Mouse (Mus musculus) testis, postnatal 10 days (tissue): ENCODE measurements around the gene Ubtd2.

Experiments
- DNase-seq: peaks from one replicate; pipeline ENCODE4 v3.0.0; 2021; ENCODE audit warnings: low spot score

Ubtd2 gene

DNA sequence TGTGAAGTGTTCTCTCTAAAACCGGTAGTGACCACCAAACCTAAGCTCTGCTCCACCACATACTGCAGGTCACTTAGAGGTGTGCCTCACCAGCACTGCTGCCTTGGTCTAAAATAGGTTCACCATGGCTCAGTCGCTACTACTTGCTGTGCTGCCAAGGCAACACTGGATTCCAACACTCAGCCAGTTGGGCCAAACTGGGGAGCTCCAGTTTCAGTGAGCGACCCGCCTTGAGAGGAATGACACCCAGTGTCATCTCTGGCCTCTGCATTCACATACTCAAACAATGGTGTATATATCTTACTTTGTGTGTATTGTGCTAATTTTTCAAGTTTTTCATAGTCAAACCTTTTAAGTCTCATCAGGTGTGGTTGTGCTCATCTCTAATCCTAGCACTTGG is 63.6 kb downstream of the Ubtd2 start:
- DNase-seq: no peak

DNA sequence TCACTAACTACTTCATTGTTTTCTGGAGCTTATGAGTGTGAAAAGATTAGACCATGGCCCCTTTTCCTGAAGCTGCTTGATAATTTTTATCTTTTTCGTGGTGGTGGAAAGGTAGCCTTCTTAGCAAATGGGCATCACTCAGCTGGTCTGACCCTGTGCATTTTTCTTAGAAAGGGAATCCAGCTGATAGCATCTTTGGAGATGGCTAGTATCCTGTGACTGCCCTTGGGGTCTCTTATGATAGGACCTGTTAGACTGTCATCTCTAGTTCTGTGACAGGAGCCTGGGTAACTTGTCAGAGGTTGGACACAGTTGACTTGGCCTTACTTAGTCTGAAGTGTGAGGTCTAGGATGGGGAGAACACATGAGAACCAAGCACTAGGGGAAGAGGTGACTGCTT is 64.2 kb downstream of the Ubtd2 start:
- no peak for DNase-seq

DNA sequence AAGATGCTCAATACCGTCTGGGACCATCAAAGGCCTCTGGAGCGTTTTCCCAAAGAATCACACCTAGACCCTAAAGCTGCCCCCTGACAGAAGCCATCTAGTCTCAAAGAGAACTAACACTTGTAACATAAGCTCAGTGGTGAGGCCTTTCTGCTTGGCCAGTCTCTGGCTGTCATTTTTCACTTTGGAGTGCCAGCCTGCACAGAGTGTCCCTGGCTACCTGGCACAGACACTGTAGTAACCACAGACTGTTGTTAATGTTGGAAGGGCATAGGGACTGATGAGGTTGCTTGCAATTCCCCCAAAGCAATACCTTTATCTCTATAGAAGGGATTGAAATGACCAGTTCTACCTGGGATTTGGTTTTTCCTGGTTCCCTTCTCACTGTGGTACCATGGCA is 66.1 kb downstream of the Ubtd2 start:
- DNase-seq: no peak

DNA sequence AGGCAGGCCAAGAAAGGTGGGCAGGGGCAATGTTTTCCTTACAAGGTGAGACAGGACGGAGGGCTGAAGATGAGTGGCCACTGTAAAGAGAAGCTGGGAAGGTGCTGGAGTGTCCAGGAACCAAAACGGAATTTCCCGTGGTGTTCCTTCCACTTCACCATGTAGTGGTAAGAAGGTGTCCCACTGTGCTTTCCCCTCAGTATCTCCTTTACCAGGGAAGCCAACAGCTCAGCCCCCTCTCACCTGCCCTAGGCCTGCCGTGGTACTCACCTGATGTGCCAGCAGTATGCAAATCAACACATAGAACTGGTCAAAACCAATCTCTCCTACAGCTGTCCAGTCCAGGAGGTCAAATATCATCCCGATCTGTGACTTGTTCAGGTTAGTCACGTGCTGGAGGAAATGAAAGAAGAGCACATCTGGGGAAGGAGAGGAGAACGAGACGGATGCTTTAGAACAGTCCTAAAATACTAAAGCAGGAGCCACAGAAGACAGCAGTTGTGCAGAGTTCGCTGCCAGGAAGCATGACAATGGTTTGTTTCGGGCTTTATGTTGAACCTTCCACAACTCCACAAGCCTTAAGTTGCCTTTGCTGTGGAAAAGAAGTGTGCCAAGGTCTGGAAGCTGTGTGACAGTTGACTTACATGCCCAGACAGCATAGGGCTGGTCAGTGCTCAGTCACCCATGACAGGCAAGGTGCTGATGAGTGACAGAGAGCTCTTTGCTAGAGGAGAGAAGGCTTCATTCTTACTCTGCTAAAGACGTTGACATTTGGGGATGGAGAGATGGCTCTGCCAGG is 69.2 kb downstream of the Ubtd2 start:
- DNase-seq: no peak

DNA sequence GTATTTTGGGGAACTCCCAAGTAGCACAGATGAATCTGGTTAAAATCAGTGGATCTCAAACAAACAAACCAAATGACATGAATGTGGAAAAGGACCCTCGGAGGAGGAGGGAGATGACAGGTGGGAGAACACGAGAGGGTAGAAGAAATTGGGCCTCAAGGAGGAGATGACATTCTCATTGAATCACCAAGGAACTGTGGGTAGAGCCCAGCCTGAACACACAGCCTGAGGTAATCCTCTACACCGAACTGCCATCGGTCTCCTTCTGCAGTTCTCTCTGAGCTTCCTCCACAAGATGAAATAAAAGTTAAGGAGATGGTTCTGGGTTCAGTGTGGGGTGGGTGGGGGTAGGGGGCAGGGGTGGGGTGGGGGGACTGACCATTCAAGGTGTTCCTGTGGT is 71.8 kb downstream of the Ubtd2 start:
- no peak for DNase-seq

DNA sequence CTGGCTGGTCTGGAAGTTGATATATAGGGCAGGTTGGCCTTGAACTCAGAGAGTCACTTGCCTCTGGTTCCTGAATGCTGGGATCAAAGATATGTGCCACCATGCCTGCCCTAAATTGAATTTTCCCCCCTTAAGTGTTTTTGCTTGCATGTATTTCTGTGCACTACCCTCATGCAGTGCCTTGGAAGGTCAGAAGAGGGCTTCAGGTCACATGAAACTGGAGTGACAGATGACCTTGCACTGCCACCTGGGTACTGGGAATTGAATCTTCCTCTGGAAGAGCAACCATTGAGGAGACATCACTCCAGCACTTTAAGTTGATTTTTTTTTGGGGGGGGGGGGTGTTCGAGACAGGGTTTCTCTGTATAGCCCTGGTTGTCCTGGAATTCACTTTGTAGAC is 75.0 kb downstream of the Ubtd2 start:
- DNase-seq: no peak

DNA sequence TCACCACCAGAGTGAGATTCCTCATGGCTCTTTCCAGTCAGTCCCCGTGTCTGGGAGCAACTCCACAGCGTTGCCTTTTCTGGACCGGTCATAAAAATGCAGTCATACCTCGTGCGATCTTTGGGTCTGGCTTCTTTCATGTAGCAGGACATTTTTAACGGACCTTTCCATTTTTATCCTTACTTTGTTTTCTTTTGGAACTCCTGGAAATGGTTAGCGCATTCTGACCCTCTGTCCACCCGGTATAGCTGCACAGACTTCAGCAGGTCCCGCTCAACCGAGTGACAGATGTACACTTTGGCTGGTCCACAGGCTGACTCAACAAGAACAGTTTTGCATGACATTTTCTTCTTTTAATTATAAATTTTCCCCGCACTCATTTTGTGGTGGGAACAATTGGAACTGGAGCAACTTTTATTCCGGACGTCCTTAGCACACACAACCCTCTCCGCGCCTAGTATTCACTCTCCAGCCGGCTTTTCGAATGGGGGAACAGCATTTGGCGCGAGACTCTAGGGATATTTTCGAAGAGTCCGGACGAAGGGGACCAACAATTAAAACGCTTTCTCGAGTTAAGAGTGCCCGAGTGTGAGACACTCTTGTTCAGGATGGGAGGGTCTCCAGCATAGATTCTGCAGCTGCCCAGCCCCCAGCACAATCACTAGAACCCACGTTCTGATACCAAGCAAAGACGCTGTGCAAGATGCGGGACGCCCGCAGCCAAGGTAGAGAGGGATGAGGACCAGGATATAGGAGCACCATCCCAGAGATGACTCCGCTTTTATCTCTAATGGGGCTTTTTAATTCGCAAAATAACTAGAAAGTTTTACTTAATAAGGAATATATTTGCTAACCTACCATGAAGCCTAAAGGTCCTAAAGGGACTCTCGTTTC is 76.9 kb downstream of the Ubtd2 start, which contains the start of gene Efcab9:
Gene Efcab9 (minus strand): TSS at position 211 of the 894 bp plus-strand sequence.
- DNase-seq: no peak

DNA sequence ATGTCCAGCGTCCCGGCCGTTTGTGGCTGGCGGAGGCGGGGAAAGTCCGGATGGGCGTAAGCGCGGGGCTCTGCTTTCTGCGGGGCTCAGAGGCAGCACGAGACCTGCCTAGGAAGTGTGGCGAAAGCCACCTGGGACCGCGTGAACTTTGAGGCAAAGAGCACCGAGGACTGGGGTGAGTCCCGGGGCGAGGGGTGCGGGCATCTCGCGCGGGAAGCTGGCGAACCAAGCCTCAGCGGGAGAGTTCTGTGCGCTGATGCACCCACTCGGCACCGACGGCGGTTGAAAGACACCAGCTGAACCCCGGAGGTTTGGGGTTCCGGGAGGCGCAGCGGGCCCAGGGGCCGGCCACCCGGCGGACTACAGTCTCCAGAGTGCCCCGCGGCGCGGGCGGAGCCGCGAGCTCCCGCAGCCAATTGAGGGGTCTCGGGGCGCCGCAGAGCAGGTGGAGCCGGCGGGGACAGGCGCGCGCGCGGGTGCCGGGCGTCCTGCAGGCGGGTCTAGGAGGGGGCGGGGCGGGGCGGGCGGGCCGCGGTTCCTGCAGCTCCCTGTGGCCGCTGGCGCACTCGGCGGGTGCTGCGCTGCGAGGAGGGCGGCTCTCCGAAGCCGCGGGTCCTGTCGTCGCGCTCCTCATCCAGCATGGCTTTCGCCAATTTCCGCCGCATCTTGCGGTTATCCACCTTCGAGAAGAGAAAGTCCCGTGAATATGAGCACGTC is 77.8 kb downstream of the Ubtd2 start, which contains the start of gene Stk10:
Gene Stk10 (plus strand): TSS at position 541 of the 717 bp plus-strand sequence.
- peak; percentile 86 for DNase-seq

DNA sequence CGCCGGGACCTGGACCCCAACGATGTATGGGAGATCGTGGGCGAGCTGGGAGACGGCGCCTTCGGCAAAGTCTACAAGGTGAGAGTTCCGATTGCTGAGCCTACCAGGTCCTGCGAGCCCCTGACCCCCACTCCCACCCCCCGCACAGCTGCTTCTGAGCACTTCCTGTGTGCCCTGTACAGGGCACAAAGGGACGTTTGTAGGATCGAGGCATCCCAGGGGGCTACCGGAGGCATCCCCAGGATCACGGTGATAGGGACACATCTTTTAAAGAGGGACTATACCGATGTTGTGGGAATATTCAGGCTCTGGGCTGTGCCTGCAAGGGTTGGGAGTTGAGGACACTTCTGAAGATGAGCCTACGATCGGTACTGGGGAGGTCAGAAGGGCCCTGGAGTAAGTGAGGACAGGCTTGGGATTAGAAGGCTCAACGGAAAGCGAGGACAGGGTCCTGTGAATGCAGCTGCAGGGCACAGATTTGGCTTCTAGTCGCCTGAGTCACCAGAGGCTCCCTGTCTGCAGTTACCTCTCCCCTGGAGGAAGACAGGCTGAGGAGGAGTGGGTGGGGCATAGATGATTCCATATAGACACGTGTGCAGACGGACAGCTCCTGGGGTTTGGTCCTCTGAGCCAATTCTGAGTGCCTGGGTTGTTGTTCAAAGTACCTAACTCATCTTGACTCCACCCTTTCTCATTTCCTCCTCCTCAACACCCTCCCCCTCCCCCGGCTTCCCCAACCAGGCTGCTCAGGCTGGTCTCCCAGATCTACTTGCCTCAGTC is 78.5 kb downstream of the Ubtd2 start:
- DNase-seq: no peak

DNA sequence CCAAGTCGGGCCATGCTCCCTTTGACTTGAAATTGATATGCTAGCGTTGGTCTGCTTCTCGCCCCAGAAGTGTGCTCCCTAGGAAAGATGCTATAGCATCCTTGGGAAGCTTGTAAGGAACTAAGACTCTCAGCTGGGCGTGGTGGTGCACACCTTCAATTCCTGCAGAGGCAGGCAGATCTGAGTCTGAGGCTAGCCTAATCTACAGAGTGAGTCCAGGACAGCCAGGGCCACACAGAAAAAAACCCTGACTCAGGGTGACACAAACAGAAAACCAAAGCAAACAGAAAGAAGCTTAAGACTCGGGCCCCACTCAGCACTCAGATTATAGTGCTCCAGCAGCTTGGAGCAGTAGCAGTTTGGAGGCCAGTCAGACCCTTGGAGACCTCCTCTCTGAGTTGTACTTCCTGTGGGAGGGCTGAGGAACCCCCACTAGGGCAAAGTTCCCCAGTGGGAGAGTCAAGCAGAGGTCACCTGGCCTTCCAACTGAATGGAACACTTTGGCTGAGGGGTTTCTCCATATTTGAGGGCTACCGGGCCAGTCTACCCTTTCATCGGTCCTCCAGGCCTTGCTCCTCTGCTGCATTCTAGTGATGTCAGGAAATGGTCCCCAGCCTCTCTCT is 79.4 kb downstream of the Ubtd2 start:
- DNase-seq: no peak

DNA sequence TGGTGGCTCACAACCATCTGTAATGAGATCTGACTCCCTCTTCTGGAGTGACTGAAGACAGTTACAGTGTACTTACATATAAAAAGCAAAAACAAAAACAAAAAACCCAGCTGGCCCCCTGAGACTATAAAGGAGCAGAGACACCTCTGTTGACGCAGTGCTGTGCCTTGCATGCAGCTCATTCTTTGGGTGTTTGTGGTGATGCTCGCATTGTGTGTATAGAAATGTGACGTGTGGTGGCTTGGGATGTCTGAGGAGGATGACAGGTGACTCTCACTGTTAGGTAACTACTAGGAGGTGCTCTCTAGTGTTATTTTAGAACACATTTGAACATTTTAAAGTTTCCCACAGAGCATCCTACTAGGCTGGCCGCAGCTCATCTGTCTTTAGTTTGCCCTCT is 80.5 kb downstream of the Ubtd2 start:
- DNase-seq: no peak

DNA sequence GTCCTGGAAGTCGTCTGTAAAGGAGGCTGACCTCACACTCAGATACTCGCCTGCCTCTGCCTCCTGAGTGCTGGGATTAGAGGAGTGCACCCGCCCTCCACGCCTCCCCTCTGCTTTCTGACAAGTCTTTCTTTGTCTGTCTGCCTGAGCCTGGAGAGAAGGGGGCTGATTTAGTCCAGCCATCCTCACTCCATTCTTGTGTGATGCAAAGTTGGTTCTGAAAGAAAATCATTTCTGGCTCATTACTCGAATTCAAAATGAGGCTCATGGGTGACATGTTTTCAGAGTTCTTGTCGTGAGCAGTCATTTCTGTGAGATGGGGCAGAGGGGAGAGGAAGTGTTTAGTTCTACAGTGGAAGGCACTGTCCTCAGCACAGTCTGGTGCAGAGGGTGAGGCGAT is 81.8 kb downstream of the Ubtd2 start:
- no peak for DNase-seq

DNA sequence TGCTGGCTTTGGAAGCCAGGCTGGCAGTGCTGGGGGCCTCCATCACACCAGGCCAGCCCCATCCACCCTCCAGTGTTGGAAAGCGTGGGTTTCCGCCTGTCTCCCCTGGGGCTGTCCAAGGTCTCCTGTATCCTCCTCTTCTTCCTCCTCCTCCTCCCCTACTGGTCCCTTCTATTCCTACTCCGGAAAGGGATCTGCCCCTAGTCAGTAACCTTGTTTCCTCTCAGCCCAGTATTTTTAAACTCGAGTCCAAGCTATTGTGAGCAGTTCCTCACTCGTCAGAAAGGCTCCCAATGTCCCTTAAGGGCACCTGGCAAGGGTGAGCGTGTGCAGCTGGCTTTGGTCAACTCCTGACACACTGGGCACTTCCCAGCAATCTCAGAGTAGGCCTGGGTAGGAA is 83.3 kb downstream of the Ubtd2 start:
- no peak for DNase-seq

DNA sequence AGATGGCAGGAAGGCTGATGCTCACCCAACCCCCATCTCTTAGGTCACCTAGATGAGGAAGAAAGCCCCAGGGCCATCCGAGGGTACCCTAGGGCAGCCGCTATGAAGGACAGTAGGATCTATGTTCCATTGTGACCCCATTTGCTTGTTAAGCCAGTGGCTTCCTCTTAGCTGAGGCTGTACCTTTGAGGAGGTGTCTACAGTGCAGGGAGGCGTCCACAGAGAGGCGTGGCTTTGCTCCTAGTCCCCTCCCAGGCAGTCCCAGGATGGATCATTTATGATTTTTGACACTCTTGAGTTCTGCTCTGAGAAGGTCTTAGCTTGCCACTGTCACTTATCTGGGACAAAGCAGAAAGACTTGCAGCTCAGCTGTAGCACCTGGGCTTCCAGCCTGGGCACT is 83.7 kb downstream of the Ubtd2 start:
- DNase-seq: no peak

DNA sequence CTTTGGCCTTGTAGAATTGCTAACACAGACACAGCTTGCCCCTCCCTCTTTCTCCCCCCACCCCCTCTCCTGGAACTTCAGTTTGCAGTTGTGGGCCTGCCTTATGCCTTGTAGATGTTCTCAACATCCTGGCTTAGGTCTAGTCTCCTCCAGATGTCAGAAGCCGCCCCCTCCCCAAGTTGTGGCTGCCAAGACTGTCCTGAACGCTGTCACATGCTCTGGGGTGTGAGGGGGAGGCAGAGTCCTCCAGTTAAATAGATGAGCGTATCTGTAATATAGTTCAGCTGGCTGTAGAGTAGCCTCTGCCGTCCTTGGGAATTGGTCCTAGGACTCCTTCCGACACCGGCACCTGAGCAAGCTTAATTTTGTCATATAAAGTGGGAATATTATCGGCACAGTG is 84.5 kb downstream of the Ubtd2 start:
- no peak for DNase-seq

DNA sequence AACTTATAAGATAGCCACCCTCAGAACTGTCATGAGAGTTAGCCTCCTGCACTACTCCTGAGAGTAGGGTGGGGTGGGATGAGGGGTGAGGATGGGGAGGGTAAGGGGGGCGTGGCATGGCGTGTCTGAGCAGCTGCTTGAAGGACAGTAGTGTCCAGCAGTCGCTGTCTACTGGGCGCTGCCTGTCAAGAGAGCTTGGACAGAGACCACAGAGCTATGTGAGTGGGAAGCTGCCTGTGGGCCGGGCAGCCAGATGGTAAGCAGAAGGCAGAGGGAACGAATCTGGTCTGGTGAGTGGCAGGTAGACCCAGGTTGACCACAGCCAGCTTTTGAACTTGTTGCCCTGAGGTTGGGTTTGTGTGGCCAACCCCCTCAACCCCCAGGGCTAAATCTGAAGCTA is 85.3 kb downstream of the Ubtd2 start:
- no peak for DNase-seq

DNA sequence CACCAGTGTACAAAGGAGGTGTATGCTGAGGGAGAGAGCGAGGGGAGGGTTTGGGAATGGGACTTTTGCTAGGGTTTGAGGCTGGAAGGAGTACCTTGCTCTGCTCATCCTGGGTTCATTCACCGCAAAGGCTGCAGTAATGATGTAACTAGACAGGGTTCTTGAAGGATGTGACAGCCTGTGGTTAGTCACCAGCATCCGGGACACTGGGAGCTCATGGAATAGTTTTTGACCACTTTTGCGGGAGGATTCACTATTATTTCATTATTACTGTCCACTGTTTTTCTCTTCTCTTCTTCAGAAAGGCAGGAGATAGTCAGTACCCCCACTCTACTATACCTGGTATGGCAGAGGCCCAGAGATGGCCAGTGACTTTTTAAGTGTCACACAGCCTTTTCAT is 87.0 kb downstream of the Ubtd2 start:
- no peak for DNase-seq

DNA sequence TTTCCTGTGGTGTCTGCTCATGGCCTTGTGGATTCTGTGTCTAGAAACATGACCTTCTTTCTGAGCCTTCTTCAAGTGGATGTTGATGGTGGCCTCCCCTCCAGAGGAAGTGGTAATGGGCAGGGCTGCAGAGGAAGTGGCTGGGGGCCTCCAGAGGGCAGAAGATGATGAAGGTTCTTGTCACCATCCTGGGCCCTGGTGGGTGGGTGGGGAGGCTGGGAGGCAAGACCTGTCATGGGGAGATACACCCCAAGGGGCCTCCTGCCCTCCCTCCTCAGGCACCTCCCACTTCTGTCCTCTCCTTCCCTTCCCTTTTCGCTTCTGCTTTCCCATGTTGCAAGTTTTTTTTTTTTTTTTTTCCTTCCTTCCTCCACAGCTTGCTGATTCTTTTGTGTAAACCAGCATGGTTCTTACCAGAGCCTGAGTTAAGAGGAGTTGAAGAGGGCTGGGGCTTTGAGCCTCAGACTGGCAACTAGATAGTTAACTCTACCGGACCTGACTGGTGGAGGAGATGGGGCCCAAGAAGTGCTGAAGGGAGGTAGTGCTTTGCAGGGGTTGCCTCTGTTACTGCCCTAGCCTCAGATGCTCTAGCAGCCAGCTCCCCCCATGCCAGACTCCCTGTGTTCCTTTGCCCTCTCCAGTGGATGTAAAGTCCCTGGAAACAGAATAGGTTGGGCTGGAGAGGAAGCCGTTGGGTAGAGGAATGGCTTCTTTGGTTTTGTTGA is 87.7 kb downstream of the Ubtd2 start:
- no peak for DNase-seq

DNA sequence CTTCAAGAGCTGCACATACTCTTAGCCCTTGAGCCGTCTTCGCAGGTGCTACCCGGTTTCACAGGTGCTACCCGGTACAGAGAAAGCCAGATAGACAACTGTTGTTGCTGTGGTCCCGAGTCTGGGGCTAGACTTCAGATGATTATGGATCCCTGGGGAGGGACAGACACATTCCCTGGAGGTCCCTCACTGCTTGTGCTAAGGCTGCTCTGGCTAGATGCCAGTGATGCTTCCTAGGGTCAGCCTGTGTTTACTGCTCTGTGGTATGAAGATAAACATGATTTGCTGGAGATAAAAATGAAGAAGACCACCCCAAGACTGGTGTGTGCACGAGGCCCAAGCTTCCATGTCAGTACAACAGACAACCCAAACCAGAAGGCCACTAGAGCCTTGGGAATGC is 88.9 kb downstream of the Ubtd2 start:
- no peak for DNase-seq

DNA sequence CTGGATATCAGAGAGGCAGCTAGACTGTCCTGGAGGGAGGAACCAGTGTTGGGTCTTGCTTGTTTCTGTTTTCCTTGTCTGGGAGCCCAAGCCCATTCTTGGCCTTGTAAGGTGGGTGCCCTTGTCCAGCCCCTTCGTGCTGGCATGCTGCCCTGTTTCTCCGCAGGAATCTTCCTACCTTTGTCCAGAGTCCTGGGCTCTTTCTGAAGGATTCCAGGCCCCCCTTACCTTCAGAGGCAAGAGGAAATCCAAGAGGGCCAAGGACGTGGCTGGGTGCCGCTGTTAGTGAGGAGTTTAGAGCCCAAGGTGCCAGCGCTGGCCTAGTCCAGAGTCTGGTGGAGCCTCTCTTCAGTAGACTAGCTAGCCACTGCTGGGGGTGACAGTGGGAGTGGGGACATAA is 89.3 kb downstream of the Ubtd2 start:
- no peak for DNase-seq

DNA sequence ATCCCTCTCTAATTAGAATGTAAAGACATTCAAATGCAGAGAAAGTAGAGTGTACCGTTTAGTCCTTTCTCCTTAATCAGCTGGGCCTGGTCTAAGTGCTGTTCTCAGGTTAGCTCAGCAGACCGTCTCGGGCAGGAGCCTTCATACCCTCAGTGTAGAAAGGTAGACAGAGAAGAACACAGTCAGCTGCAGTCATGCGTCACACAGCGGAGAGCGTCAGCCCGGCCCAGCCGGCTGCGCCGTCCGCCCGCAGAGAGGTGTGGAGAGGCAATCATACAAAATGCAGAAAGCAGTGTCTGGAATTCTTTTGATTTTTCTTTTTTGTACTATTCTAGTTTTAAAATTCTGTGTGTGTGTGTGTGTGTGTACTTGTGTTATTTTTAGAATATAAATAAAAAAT is 90.4 kb downstream of the Ubtd2 start:
- DNase-seq: no peak
